Mouse (Mus musculus): ENCODE measurements around the gene Gm13124.
"Not testable (repeated sequence)": the region's sequence is repeated elsewhere in the genome, so short reads cannot be mapped to it uniquely, and the experiment has no call there.

Gm13124 gene

DNA sequence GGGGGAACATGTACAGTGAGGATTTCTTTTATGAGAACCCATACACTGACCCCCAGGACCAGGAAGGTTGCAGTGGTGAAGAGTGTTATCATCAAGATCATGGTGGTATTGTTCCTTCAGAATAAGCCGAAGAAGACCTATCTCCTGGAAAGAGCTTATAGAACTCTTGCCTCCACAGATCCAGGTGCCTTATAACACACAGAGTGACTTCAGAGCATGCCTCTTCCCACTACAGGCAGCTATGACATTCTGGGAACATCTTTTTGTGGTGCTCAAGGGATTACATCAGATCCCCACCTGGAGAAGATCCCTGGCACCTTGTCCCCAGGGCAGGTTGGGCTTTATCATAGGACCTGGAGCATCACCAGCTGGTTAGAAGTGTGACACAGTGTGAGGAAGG is at the start of gene Gm13124:
Gene Gm13124 (minus strand): TSS at position 101 of the 400 bp plus-strand sequence.
- no peak for DNase-seq (ENCODE audit: low read depth, low spot score)

DNA sequence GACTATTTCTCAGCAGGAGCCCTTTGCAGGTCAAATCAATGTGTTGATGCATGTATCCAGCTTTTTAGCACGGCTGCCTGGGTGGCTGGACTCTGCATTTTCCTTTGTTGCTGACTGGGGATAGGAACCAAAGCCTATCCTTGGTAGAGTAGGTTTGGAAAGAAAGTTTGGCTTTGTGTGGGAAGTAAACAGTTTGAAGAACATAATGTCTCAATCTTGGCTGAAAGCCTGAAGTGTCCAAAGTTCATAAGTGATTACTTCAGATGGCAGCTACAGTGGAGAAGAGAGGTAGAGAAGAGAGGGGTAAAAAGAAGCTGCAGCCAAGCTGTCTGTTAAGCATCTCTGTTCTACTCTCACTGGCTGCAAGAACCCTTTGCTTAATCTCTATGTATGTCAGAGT is 49.7 kb upstream of the Gm13124 start:
- no peak for DNase-seq (ENCODE audit: low read depth, low spot score)

DNA sequence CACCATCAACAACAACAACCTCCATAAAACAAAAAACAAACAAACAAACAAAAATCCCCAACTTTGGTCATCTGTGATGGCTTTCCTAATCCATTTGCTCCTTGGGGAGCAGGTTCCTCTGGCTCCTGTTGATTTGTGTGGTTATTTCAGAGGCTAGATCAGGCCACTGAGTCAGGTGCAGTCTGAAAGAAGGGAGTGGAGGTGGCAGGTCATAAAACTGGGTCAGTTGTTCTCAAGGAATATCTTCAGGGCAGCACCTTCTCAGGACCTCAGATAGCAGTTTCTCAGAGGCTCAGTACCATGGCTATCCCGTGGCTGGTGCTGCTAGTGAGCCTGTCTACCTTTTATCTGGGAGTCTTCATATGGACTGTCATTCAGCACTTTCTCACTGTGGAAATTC is 48.5 kb upstream of the Gm13124 start, which contains the start of gene Aadacl4:
Gene Aadacl4 (plus strand): TSS at position 301 of the 400 bp plus-strand sequence.
- no peak for DNase-seq (ENCODE audit: low read depth, low spot score)

DNA sequence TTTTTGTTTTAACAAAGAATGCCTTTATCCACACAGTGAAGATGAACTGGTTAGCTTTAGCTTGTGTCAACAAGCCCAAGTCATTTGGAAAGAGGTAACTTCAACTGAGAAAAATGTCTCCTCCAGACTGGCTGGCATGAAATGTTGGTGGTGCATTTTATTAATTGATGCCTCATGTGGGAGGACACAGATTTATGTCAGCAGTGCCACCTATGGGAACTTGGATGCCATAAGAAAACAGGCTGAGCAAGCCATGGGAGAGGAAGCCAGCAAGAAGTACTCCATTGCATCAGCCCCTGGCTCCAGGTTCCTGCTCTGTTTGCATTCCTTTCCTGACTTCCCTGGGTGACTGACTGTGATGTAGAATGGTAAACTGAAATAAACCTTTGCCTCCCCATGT is 27.9 kb upstream of the Gm13124 start:
- no peak for DNase-seq (ENCODE audit: low read depth, low spot score)

DNA sequence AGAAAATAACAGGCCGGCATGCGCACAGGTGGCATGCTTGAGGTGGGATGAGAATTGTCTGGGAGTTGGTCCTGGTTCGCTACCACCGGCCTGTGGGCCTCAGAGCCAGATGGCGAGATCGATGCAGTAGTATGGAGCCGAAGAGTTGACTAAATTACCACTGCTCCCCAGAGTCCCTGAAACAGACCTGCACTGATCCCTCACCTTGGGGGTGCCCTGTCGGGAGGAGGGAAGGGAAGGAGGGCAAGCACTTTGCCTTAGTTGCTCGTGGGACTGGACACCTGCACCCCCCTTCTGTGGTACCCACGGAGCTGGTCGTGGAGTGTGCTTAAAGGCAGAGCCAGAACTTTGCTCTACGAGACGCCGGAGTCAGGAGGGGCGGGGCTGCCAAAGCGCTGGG is 21.3 kb upstream of the Gm13124 start:
- DNase-seq (ENCODE audit: low read depth, low spot score): not testable (repeated sequence)

DNA sequence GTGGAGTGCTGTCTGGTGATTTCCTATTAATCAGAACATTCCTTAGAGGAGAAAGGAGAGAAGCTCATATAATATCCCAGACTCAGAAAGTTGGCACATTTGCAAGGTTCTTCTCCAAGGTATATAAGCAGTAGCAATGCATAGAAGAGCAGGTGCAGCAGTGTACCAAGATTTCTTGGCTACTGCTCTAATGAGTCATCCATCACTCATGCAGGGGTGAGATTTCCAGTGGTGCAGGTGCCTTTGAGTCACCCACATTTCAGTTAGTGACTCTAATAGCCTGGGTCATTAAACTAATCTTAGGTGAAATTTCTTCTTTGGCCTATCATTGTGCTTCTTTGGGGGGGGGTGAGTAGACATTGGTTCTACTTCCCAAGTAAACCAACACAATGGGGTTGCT is 2.8 kb upstream of the Gm13124 start:
- DNase-seq (ENCODE audit: low read depth, low spot score): peak; percentile 0

DNA sequence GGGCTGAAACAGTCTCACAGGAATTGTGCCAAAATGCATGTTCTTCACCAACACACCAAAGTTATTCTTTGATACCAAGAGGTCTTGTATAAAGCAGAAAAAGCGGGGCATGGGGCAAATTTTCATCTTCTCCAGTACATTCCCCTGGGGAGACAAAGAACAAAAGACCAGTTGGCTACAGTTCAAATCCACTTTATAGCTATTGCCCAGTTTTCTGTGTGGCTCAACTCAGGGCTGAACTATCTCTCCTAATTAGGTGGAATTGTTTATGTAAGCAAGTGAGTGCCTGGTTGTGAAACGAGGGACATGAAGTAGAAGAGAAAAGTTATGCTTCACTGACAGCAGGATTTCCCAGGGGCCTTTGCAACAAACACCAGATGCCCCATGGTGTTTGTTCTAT is 3.7 kb downstream of the Gm13124 start:
- DNase-seq (ENCODE audit: low read depth, low spot score): no peak

DNA sequence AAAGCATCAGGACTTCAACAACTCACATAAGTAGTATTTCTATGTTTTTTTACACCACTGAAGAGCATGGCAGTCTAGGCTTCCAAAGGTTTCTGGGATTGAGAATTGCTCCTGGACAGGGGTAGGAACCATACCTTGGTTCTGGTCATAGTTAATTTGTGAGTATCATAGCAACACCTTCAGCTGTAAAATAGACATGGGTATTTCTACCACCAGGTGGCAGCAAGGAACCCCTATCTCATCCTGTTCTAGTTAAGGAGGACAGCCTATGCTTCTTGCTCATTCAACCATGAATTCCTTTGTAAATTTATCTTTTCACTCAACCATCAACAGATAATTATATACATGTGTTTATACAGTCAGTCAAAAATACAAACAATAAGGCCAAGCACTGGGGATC is 5.1 kb downstream of the Gm13124 start:
- no peak for DNase-seq (ENCODE audit: low read depth, low spot score)

DNA sequence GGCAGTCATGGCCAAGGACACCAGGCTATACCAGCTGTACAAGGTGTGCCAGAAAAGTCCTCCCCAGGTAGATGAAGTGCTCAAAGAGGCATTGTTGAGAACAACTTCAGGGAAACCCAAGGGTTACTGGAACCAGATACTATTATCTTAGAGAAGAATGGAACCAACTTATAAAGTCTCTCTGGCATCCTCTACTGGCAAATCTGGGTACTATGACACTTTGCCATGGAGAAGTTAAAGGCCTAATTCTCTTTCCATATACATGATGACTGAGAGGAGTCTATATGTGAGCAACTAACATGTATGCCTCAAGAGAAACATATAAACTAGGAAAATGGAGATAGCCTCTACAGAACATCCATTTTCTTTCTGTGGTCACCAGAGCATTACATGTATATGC is 13.8 kb downstream of the Gm13124 start:
- no peak for DNase-seq (ENCODE audit: low read depth, low spot score)

DNA sequence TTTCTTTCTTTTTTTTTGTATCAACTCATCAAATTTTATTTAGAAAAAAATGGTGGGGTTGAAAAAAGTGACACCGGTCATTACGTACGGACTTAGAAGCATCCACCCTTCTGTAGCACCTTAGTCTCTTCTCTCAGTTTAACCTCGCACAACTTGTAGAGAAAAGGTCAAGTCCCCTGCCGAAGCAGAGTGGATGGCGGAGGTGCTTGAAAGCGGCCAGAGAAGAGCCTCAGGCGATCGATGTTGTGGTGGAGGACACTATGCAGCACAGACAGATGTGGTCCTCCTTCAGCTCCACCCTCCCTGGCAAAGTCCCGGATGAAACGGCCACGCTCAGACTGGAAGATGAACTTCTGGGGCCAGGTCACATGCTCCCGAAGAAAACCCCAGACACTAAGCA is 19.6 kb downstream of the Gm13124 start:
- DNase-seq (ENCODE audit: low read depth, low spot score): not testable (repeated sequence)

DNA sequence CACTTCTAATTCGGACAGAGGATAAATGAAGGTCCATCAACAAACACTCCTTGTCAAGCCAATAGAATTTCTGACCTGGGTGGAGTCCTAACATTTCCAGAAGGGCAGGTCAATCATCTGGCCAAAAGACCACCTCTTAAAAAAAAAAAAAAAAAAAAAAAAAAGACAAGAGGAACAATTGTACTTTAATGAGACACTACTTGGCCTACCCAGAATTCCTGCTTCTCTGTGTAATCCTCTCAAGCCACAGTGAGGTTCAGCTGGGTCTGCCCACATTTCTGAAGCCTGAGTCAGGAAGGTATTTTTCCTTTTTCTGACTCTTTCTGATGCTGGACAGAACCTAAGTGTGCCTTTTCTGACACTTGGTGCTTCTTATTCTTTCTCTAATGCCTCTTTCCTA is 20.2 kb downstream of the Gm13124 start:
- DNase-seq (ENCODE audit: low read depth, low spot score): no peak

DNA sequence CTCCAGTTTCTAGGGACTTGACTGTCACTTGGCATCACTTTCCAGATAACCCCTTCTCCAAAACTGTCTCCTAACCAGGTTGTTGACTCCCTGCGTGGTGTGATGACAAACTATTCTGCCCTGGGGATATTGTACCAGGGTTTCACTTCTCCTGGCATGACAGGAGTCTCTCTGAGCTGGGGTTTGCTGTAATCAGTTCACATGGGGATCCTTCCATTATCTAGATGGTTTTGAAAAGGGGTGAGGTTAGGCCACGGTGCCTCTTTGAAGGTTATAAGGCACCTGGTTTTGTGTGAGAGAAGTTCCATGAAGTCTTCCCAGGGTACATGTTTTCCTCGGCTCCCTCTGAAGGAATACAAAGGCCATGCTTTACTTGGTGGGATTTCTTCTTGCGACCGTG is 45.4 kb downstream of the Gm13124 start, which contains the start of gene 9430007A20Rik:
Gene 9430007A20Rik (plus strand): TSS at position 301 of the 400 bp plus-strand sequence.
- DNase-seq (ENCODE audit: low read depth, low spot score): no peak

DNA sequence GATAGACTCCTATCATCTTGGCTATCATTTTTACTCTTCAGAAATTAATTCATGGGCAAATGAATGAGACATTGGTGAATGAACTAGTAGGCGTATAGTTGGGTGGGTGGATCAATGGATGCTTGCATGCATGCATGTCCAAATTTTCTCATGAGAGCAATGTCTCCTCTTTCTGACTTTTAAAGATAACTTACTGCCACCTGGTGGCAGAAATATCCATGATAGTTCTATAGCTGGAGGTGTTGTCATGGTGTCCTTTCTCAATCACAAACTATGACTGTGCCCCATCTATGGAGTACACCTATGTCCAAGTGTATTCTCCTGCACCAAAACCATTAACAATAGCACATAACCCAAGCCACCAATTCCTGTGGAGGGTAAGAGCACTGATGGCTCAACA is 58.4 kb downstream of the Gm13124 start:
- DNase-seq (ENCODE audit: low read depth, low spot score): no peak

All from brain, adult 2 months (tissue).